Mouse (Mus musculus): ENCODE measurements around the gene Slc9b1. TPM values are rescaled to one million over a fixed set of nuclear protein-coding genes. Genes with fewer than 3 reads are reported as not detected.

The Slc9b1 gene
- total RNA-seq, 2 experiments from 2014 or later, result not detected

DNA sequence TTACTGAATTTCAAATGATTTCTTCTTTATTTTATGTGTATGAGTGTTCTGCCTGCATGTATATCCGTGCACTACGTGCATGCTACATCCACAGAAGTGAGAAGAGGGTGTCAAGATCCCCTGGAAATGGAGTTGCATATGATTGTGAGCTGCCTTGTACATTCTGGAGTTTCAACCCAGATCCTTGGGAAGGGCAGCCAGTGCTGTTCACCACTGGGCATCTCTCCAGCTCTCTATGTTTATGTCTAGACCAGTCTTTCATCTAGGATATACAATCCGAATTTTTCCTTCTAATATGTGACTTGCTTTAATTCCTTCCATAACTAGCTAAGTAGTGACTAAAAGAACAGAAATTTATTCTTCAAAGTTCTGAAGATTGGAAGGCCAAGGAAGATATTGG, 28.0 kb downstream of the Slc9b1 start:
- ATAC-seq (replicated peaks; ENCODE audit: low FRiP score, low TSS enrichment, poor library complexity, severe bottlenecking), result no peak

DNA sequence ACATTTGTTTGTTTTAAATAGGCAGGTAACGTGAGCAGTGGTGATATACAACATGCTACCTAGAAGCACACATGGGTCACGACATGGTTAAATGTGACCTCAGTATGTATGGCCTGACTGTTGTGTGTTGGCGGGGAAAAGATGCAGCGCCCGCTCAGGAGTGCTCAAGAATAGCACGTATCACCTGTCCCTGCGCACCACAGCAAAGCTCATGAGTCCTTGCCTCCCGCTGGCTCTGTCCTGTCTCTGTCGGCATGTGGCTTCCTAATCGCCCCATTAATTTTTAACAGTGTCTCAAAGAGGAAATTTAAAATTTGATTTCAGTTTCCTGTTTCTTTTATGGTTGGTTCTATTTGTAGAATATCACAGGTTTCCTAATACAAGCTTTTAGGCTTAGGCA, 29.6 kb downstream of the Slc9b1 start:
- no peak for ATAC-seq (replicated peaks; ENCODE audit: low FRiP score, low TSS enrichment, poor library complexity, severe bottlenecking)

DNA sequence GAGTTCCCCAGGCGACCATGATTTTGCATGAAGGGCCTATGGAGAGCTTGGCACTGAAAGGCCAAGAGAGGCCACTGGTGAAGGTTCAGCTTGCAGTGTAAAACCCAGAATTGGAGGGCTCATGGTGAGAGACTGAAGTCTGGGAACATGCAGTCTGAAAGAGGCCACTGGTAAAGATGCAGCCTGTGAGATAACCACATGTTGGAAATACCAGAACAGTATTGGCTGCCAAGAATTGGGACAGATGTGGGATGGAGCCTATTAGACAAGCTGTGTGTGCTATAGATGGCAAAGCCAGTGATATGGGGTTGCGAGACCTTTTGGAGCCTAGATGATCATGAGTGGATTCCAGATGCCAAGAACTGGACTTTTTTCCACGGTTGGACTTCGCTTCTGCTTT, 32.0 kb downstream of the Slc9b1 start:
- ATAC-seq (replicated peaks; ENCODE audit: low FRiP score, low TSS enrichment, poor library complexity, severe bottlenecking), result peak; percentile 87

DNA sequence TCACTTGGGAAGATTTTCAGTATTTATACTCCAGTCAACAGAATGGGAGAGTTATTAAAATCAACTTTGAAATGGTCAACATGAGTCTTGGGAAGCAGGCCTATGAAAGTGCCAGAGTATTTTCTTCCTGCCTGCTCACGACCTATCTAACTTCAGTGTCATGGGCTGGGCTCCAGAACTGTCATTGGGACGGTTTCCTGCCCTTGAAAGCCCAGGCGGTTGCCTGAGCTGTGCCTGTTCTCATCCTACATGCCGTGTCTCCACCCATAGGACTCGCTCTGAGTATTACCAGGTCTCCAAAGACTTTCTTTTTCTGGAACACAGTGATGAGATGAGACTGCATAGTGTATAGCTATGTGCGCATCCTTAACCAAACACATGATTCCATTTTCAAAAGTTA, 45.4 kb downstream of the Slc9b1 start:
- no peak for ATAC-seq (replicated peaks; ENCODE audit: low FRiP score, low TSS enrichment, poor library complexity, severe bottlenecking)

DNA sequence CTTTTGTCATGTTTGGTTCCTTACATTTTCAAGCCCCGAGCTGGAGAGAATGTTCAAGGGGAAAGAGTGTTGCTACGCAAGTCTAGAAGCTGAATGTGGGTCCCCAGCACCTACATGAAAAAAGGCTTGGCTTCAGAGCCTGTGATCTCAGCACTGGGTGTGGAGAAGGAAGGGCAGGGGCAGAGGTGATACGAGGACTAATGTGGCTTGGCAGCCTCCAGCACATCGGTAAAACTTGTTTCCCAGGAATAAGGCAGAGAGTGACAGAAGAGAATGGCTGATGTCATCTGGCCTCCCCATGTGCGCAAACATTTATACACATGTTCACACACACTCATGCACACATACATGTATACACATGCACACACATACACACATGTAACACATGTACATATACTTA, 47.3 kb downstream of the Slc9b1 start:
- ATAC-seq (replicated peaks; ENCODE audit: low FRiP score, low TSS enrichment, poor library complexity, severe bottlenecking), result no peak

DNA sequence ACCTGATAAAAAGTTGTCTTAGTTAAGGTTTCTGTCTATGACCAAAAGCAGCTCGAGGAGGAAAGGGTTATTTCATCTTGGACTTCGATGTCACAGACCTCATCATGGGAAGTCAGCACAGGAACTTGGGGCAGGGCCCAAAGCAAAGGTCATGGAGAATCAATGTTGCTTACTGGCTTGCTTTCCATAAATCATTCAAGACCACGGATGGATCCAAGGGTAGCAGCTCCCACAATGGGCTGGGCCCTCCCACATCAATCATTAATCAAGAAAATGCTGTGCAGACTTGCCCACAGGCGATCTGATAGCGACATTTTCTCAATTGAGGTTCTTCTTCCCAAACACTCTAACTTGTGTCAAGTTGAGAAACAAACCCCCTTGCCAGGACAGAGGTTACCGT, 48.3 kb downstream of the Slc9b1 start:
- no peak for ATAC-seq (replicated peaks; ENCODE audit: low FRiP score, low TSS enrichment, poor library complexity, severe bottlenecking)

DNA sequence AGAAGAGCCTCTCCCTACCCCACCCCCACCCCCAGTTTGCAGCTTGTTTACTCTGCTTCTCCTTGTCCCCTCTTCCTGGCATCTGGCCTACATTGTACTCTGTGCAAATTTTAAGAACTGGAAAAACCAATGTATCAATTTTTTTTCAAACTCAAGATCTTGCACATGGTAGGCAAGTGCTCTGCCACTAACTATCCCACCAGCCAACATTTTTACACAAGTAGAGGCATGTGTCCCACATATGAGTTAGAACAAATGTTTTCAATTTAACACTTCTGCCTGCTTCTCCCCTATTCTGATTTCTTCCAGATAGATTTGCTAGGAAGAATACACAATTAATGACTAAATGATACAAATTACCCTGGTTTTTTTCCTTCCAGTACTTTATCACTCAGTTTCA, 49.3 kb downstream of the Slc9b1 start:
- no peak for ATAC-seq (replicated peaks; ENCODE audit: low FRiP score, low TSS enrichment, poor library complexity, severe bottlenecking)

DNA sequence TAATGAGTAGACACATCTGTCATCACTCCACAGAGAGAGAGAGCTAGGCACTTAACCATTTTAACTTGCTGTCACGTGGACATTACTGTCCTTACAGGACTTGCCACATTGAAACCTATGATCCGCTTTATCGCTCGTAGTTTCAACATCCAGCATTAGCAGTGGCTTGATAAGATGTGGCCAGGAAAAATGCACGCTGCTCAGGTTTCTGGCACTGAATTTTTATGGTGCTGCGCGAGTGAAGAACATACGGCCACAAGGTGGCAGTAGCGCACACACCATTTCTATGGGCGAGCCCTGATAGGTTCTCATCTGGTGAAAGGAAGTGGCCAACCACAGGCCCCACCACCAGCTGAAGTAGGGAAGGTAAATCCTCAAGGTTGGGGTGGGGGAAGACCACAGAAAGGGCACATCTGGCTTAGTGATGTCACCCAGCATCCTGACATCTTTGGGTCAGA, 54.4 kb downstream of the Slc9b1 start:
- ATAC-seq (replicated peaks; ENCODE audit: low FRiP score, low TSS enrichment, poor library complexity, severe bottlenecking), result peak; percentile 90

DNA sequence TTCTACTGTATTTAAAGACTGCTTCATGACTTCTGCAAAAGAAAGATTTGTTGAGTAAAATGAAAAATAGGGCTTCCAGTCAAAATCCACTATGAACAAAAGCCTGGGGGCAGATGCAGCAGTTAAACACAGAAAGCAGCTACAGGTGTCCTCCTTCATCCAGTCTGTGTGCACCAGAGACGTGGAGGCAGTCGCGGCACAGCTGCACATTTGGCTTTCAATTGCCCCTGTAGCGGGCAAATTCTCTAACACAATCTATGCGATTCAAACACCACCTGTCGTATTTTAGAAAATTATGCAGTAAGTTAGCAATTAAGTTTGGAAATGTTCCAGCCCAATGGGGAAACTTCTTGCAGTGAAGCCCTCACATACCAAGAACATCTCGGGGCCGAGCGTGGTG, 55.4 kb downstream of the Slc9b1 start:
- ATAC-seq (replicated peaks; ENCODE audit: low FRiP score, low TSS enrichment, poor library complexity, severe bottlenecking), result no peak

DNA sequence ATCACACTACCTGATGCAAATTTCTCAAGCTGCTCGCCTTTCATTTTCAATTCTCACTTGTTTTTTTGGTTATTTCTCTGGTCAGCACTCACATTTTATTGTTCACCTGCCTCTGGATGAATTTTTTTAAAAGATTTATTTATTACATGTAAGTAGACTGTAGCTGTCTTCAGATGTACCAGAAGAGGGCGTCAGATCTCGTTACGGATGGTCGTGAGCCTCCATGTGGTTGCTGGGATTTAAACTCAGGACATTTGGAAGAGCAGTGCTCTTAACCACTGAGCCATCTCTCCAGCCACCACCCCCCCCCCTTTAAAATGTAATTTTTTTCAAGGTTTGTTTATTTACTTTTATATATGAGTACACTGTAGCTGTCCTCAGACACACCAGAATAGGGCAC, 56.0 kb downstream of the Slc9b1 start:
- ATAC-seq (replicated peaks; ENCODE audit: low FRiP score, low TSS enrichment, poor library complexity, severe bottlenecking), result no peak

DNA sequence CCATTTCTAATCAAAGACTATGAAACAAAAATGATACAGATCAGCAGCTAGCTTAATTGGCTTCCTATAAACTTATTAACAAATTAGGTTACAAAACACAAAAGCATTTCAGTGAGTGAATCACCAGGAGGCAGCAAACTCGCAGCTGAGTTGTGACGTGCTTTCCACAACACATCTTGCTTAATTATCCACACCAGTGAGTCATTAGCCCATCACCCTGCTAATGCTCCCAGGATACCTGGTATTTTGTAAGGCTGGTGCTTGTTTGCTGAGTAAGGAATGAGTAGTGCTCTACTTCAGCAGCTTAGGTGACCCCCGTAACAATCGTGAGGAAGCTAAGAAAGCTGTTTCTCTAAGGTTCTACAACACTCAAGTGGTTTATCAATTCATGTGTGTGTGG, 56.8 kb downstream of the Slc9b1 start:
- no peak for ATAC-seq (replicated peaks; ENCODE audit: low FRiP score, low TSS enrichment, poor library complexity, severe bottlenecking)

DNA sequence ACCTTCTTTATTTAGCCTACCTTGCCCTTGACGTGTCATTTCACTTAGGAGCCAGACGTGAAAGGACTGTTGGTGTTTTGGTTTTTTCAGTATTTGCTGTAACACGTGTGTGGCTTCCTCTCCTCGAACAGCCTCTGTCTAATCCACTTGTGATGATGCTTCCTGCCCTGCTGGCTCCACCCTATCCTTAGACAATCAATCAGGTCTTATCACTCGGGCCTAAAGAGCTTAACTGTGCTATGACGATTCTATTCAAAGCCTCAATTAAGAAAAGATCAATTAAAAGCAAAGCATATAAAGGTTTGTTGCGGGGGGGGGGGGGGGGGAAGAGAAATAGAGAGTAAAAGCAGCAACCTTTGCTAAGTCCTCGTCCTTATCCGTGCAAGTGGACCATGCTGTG, 59.5 kb downstream of the Slc9b1 start:
- no peak for ATAC-seq (replicated peaks; ENCODE audit: low FRiP score, low TSS enrichment, poor library complexity, severe bottlenecking)

DNA sequence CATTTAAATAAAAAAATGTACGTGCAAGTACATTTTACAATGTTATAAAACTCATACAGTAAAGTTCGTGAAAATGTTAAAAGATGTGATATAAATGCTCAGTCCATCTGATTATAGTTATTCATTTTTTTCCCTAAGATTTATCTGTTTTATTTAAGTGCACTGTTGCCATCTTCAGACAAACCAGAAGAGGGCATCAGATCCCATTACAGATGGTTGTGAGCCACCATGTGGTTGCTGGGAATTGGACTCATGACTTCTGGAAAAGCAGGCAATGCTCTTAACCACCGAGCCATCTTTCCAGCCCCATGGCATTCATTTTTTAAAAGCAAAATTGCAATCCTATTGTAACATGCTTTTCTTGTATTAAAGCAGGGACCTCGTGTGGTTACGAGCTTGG, 61.4 kb downstream of the Slc9b1 start:
- ATAC-seq (replicated peaks; ENCODE audit: low FRiP score, low TSS enrichment, poor library complexity, severe bottlenecking), result no peak

DNA sequence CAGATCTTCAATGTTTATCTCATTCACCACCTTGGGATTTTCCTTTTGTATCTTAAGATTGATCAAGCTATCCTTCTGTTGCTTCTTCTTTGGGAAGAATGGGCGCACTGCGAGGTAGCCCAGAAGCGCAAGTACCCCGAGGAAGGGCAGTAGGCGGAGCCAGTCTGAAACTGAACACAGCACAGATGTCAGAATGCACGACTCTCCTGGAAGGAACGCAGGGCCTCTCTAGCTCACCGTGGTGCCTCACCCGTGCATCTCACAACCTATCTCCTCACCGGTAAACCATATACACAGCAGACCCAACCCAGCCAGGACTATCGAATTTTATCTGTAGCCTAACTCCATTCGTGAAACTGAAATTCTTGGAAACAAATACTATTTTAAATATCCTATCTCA, 63.2 kb downstream of the Slc9b1 start:
- ATAC-seq (replicated peaks; ENCODE audit: low FRiP score, low TSS enrichment, poor library complexity, severe bottlenecking), result no peak

DNA sequence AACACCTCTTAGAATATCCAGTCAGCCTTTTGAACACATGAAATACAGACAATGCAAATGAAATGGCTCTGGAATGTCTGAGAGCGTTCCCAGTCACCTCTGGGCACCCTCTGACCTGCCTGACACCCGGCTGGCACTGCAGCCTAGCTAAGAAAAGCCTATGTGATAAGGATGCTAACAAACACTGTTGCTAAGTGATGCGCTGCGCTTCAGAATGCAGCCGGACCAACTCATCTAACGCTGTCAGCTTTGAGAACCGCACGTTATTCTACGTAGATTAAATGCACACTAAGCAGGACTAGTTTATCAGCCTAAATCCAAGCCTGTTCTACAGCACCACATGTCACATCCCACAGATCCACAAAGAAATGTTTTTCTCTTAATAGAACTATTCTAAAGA, 64.0 kb downstream of the Slc9b1 start:
- no peak; the same call in 1 of the 2 replicates for ATAC-seq (replicated peaks; ENCODE audit: low FRiP score, low TSS enrichment, poor library complexity, severe bottlenecking)

DNA sequence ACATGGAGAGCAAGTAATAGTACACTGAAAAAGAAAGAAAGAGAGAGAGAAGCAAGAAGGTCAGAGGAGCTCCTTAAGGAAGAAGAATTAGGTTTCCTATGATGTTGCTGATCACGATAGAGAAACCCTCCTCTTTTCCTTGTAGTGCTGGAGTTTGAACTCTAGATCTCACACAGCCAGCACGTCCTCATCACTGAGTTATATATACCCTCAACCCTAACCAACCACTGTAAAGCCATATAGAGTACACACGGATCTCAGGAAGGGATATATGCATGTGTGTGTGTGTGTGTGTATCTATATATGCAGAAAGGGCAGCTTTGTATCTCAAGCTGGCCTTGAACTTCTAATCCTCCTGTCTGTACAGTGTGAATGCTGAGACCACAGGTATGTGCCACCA, 69.4 kb downstream of the Slc9b1 start:
- ATAC-seq (replicated peaks; ENCODE audit: low FRiP score, low TSS enrichment, poor library complexity, severe bottlenecking), result no peak; the same call in 1 of the 2 replicates

DNA sequence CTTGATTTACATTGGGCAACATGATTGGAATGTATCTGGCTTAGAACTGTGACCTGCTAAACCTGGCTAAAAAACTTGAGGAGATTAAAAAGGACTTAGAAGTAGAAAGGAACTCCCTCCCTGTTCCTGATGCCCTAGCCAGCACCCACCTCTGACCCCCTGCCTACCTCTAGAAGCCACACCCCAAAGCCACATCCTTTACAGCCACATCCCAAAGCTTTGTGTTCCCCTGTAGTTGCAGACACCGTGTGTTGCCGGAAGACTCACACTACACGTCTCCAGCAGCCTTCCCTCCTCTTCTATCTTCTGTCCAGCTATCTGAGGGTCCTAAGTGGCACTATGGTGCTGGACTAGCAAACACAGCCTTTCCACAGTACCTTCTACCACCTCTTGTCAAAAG, 70.0 kb downstream of the Slc9b1 start:
- no peak for ATAC-seq (replicated peaks; ENCODE audit: low FRiP score, low TSS enrichment, poor library complexity, severe bottlenecking)

DNA sequence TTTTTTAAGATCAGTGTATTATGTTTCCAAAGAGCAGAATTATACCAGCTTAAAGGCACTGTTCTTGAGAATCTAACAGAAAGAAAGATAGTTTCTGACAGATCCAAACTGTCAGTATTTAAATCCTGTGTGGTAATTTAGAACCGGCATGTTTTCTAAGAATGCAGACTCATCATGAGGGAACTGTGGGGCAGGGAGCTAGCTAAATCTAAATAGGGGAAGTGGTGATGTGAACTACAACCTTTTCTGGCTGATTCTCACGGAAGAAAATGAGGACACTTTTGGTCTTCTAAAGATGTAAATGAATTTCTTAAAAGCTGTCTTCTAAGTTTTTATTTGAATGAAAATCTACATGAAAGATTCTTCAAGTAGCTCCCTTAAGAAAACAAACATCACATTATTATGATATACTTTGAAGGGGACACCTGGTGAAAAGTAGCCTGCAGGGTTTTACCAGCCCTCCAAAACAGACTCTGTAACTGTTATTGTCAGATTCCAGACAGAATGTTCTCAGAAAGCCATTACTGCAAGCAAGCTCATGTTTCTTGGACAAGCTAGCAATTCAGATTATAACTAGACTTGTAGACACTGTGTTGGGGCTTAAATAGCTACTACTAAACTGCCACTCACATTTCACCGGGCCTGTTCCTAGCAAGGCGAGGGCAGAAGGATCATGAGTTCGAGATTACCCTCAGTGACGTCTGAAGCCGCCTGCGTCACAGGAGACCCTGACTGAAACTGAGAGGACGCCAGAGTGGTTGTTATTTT, 72.9 kb downstream of the Slc9b1 start:
- ATAC-seq (replicated peaks; ENCODE audit: low FRiP score, low TSS enrichment, poor library complexity, severe bottlenecking), result no peak

DNA sequence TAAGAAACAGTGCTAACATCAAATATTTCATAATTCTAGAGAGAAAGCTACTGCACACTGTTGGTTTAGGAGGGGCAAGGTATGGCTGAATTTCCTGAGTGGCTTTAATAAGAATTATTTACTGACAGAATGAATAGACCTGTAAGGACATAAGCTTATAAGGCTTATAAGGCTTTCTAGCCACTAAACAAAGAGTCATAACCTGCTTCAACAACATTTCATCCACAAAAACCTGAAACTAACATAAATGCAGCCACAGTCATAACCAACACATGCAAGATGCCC, 73.4 kb downstream of the Slc9b1 start:
- ATAC-seq (replicated peaks; ENCODE audit: low FRiP score, low TSS enrichment, poor library complexity, severe bottlenecking), result no peak

DNA sequence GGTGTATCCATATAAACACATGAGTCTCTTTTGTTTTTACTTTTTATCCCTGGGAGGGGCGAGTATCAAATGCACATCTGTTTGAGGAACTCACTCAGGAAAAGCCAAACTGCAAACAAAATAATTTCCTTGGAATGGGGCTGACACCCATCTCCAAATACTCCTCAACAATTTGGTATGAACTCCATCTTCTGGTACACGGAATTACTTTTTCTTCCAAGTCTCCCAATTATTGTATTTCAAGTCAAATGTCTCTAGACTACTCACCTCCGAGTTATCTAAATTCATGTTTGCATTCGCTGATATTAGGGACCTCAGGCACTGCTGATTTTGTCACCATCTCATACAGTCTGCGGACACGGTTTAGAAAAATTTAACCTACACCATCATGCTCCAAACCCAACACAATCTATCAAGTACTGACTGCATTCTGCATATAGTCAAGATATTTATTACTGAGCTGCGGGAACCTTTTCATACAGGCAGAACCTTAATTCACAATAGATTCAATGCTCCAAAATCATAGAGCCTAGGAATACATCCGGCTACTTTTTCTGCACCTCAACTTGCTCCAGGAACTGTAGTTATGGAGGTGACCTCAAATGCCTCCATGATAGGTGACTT, 74.5 kb downstream of the Slc9b1 start:
- ATAC-seq (replicated peaks; ENCODE audit: low FRiP score, low TSS enrichment, poor library complexity, severe bottlenecking), result peak; percentile 11; the same call in 1 of the 2 replicates

DNA sequence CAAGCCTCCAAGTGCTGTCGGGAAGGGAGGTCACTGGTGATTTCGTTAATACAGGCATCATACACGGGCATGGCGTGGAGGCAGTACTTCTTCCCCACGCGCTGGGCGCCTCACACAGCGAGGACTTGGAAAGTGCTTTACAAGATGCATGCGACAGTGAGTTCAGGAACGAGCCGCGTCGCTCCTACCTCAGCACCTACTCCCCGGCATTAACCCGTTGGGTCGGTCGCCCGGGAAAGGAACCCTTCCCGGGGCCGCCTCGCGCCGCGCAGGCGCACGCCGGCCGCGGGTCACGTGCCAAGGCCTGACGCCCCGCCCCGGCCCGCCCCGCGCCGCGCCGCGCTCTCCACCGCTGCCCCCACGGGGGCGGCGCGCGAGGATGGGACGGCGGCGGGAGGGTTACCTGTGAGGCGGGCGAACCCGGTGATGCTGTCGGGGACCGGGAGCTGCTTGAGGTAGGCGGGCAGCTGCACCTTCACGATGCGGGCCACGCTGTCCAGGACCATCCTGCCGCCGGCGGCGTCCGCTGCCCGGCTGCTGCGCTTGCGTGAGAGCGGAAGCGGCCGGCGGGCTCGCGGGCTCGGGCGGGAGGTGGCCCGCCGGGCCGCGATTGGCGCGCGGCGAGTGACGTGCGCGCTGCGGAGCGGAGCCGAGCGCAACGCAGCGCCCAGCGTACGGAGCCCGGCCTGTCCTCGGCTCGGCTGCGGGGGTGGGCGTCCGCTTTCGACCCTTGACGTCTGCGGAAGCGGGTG, 75.2 kb downstream of the Slc9b1 start:
- ATAC-seq (replicated peaks; ENCODE audit: low FRiP score, low TSS enrichment, poor library complexity, severe bottlenecking), result peak; percentile 78
